Mouse (Mus musculus) limb, embryonic 14.5 days (tissue): ENCODE results near the gene Gm20547. TPM values are rescaled to one million over a fixed set of nuclear protein-coding genes. Genes with fewer than 3 reads are reported as not detected.

Experiments used
- ATAC-seq: fragments of 200-750 bp; cut with Nextera tagmentation; 2 replicates; pipeline ENCODE4 v1.8.0; 2017; ENCODE audit warnings: low read depth, moderate number of reproducible peaks, moderate TSS enrichment; ENCODE audit not compliant: low FRiP score
- DNase-seq: peaks from one replicate; pipeline ENCODE4 v3.0.0-alpha.2; 2015; ENCODE audit warnings: low spot score
- H3K27ac ChIP-seq: fragments of 300-500 bp; sonication (generic); replicated peaks from 2 replicates; pipeline ENCODE4 v1.5.1; 2014; ENCODE audit warnings: low read depth, mild to moderate bottlenecking, low read length, moderate library complexity, mixed read lengths
- H3K27me3 ChIP-seq: fragments of 300-500 bp; sonication (generic); 2 replicates; pipeline ENCODE4 v1.6.1; 2014; ENCODE audit warnings: low read length, mixed read lengths; ENCODE audit not compliant: control insufficient read depth, insufficient read depth
- H3K36me3 ChIP-seq: fragments of 300-500 bp; sonication (generic); 2 replicates; pipeline ENCODE4 v1.6.1; 2014; ENCODE audit warnings: mild to moderate bottlenecking, low read length, moderate library complexity, mixed read lengths; ENCODE audit not compliant: control insufficient read depth, insufficient read depth
- H3K4me1 ChIP-seq: fragments of 300-500 bp; sonication (generic); 2 replicates; pipeline ENCODE4 v1.6.1; 2014; ENCODE audit warnings: antibody characterized with exemption, low read length, mixed read lengths; ENCODE audit not compliant: control insufficient read depth, insufficient read depth
- H3K4me2 ChIP-seq: fragments of 300-500 bp; sonication (generic); replicated peaks from 2 replicates; pipeline ENCODE4 v1.6.1; 2014; ENCODE audit warnings: low read depth, mild to moderate bottlenecking, low read length, moderate library complexity; ENCODE audit not compliant: severe bottlenecking
- H3K4me3 ChIP-seq: fragments of 300-500 bp; sonication (generic); replicated peaks from 2 replicates; pipeline ENCODE4 v1.5.1; 2014; ENCODE audit warnings: low read length
- H3K9ac ChIP-seq: fragments of 300-500 bp; sonication (generic); 2 replicates; pipeline ENCODE4 v1.6.1; 2014; ENCODE audit warnings: mild to moderate bottlenecking, low read depth, low read length, moderate library complexity; ENCODE audit not compliant: severe bottlenecking
- H3K9me3 ChIP-seq: fragments of 300-500 bp; sonication (generic); 2 replicates; pipeline ENCODE4 v1.6.1; 2016; ENCODE audit warnings: low read length; ENCODE audit not compliant: control insufficient read depth
- POLR2A ChIP-seq: fragments of 200-500 bp; IDR thresholded peaks from 2 replicates; pipeline ENCODE4 v1.8.0; 2012; ENCODE audit warnings: inconsistent platforms, mild to moderate bottlenecking, moderate library complexity, borderline replicate concordance; ENCODE audit not compliant: insufficient read depth, insufficient read length; ENCODE audit errors: extremely low read depth
- WGBS: fragments of 180-500 bp; shearing (Covaris S2); extraction: QIAGEN DNeasy Blood & Tissue Kit; methylation state at CpG from one replicate; pipeline ENCODE4 v1.1.7; 2014; 5-methylcytosine and 5-hydroxymethylcytosine counted together
- polyA plus RNA-seq, 2 experiments: library from polyadenylated mRNA; depleted of rRNA in 1 of 2; stranded (reverse) in 1 of 2; unstranded in 1 of 2; fragments of >200 nt; fragmentation: Nextera tagmentation in 1 of 2; extraction: Ambion mirVana in 1 of 2; gene quantifications; 2 replicates each; pipeline versions ENCODE4 v1.2.1 to v1.2.3; 2012 to 2014

The Gm20547 gene
- polyA plus RNA-seq, 2 experiments, result not detected

- Histone ChIP-seq H3K4me1 (peaks cover 27% of the 10 kb centered on the region), H3K36me3 (peaks cover 34% of the 10 kb centered on the region), H3K4me3 (peak overlapping the region; percentile 87), H3K4me2 (peak overlapping the region; percentile 84), H3K27me3 (no peaks in the 10 kb centered on the region), H3K9ac (peak overlapping the region; percentile 91), H3K27ac (peak overlapping the region; percentile 94), H3K9me3 (no peaks in the 10 kb centered on the region)
- ATAC-seq (no peak), DNase-seq (no peak)
- TF ChIP-seq POLR2A, result no peak
- WGBS, result 2% methylated on average over 26 of the region's 45 CpGs
These were observed 17.4 kb upstream of the Gm20547 start for GRCm38 (mm10) chr17:34899053-34899889.

GRCm38 (mm10) chr17:34898706-34899052 is 16.8 kb upstream of the Gm20547 start:
- Histone ChIP-seq H3K27me3 (no peaks in the 10 kb centered on the region), H3K9me3 (no peaks in the 10 kb centered on the region), H3K36me3 (peaks cover 30% of the 10 kb centered on the region), H3K9ac (peak overlapping the region; percentile 91), H3K4me2 (peak overlapping the region; percentile 84), H3K27ac (peak overlapping the region; percentile 94), H3K4me1 (peaks cover 29% of the 10 kb centered on the region), H3K4me3 (peak overlapping the region; percentile 87)
- ATAC-seq, result peak; percentile 34
- DNase-seq, result peak; percentile 61
- no peak for TF ChIP-seq POLR2A
- WGBS, result 1% methylated on average over 10 of the region's 47 CpGs

DNA sequence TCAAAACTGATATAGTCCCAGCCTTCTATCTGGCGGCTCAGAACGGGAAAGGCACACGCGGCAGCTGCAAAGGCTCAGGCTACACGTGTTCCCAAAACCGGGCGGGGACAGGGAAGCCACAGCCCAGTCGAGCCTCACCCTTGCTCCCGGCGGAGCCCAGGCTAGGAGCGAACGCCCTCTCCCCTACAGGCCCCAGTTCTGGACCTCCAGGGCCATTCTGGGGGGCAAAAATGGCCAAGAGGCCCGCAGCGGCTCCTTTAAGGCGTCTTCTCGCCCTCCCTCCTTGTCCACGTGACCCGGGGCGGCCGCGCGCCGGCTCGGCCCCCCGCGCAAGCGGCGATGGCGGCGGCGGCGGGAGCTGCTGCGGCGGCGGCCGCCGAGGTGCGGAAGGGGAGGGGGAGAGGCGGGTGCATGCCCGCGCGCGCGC is 16.3 kb upstream of the Gm20547 start, which contains the start of the genes C2 and Ehmt2:
Gene C2 (minus strand): TSS at position 106 of the 427 bp plus-strand sequence.
Gene Ehmt2 (plus strand): TSS at position 310 of the 427 bp plus-strand sequence.
- whole genome bisulfite sequencing, result 1% methylated on average over 16 of the region's 44 CpGs
- ATAC-seq (peak; percentile 32), DNase-seq (peak; percentile 66)
- peak within 1 kb of the TSS; percentile 84 for H3K4me2 ChIP-seq
- peak within 1 kb of the TSS; percentile 91 for H3K9ac ChIP-seq
- peaks cover 30% of the 10 kb centered on the region for H3K4me1 ChIP-seq
- peaks cover 25% of the 10 kb centered on the region for H3K36me3 ChIP-seq
- peak within 1 kb of the TSS; percentile 87 for H3K4me3 ChIP-seq
- no peaks in the 10 kb centered on the region for H3K9me3 ChIP-seq
- peak within 1 kb of the TSS; percentile 94 for H3K27ac ChIP-seq
- H3K27me3 ChIP-seq, result no peaks in the 10 kb centered on the region
- TF ChIP-seq POLR2A, result peak; percentile 47; the same call in 1 of the 2 replicates

DNA sequence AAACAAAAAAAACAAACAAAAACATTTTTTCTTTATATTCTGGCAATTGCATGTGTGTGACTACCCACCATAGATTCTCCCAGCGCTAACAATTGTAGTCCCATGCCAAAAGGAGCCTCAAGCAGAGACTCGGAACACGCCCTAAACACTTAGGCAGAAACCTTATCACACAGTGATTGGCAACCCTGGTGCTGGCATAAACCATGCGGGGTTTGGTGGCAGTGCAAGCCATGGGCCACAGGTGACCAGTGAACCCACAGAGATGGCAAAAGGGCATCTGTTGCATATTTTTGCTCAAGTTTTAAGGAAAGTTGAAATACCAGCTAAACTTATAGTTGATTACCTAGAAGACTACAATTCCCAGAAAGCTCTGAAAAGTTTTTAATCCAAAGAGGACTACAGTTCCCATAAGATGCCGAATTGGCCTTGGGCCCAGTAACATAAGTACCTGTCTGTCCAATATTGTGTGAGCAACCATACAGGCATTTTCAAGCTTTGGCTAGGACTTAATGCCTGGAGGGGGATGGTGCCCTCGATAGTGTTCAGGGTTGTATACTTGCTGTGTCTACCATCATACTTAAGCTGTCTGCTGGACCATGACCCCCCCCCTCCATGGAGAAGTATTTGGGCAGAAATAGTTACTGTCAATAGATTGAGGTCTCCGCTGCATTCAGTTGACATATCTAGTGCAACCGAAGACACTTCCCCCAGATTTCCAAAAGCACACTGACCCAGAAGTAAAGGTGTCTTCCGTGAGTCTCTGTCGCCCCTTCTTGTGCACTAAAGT is 15.7 kb upstream of the Gm20547 start:
- ATAC-seq (no peak), DNase-seq (peak; percentile 85)
- H3K4me2 ChIP-seq, result peak overlapping the region; percentile 84
- TF ChIP-seq POLR2A, result no peak
- H3K27ac ChIP-seq, result peak overlapping the region; percentile 94
- WGBS, result 22% methylated on average over 10 of the region's 10 CpGs
- no peaks in the 10 kb centered on the region for H3K27me3 ChIP-seq
- H3K9ac ChIP-seq, result peak overlapping the region; percentile 91
- H3K36me3 ChIP-seq, result peaks cover 19% of the 10 kb centered on the region
- H3K4me3 ChIP-seq, result peak overlapping the region; percentile 87
- no peaks in the 10 kb centered on the region for H3K9me3 ChIP-seq
- peaks cover 30% of the 10 kb centered on the region for H3K4me1 ChIP-seq

DNA sequence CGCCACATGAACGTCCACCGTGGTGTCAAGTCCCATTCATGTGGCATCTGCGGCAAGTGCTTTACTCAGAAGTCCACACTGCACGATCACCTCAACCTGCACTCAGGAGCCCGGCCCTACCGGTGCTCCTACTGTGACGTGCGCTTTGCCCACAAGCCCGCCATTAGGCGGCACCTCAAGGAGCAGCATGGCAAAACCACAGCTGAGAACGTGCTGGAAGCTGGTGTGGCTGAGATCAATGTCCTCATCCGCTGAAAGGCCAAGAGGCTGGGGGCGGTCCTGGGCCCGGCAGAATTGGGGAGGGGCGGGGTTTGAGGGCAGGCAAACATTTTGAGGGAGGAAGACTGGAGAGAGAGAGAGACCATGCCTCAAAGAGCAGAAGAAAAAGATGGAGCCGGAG is 14.5 kb upstream of the Gm20547 start:
- ATAC-seq (no peak), DNase-seq (no peak)
- Histone ChIP-seq H3K9me3 (no peaks in the 10 kb centered on the region), H3K27ac (no peak overlapping the region), H3K27me3 (no peaks in the 10 kb centered on the region), H3K4me2 (no peak overlapping the region), H3K36me3 (peaks cover 9% of the 10 kb centered on the region), H3K4me1 (peaks cover 30% of the 10 kb centered on the region), H3K9ac (no peak overlapping the region), H3K4me3 (0 out of 2 replicates have a peak overlapping the region, but pooled peaks have one; percentile 2)
- WGBS, result 86% methylated on average over 17 of the region's 17 CpGs
- TF ChIP-seq POLR2A, result no peak
